Mouse (Mus musculus) ovary, adult 18-20 months (tissue): ENCODE data around the gene Sipa1l1.

Source experiments
- DNase-seq: peaks from one replicate; pipeline ENCODE4 v3.0.0; 2022; ENCODE audit warnings: low spot score, mixed read lengths

Sipa1l1 gene

DNA sequence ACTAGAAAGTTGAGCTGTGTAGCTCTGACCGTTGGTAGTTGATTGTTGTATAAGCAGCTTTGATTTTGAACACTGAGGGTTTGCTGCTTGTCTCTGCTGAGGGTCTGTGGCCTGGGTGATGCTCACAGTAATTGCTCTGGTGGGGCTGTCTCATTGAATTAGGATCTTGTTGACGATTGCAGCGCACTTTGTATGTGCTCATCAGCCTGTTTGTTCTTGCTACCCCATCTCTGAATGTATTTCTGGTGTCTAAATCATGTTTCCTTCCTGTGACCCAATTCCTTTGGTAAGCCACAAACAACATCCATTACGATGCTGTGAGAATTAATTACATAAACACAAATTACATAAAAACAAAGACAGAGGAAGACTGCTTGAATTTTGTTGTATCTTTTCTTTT, 39.5 kb downstream of the Sipa1l1 start:
- no peak for DNase-seq

- DNase-seq = no peak
These were observed 40.6 kb downstream of the Sipa1l1 start for GRCm38 (mm10) chr12:82209753-82210152.

DNA sequence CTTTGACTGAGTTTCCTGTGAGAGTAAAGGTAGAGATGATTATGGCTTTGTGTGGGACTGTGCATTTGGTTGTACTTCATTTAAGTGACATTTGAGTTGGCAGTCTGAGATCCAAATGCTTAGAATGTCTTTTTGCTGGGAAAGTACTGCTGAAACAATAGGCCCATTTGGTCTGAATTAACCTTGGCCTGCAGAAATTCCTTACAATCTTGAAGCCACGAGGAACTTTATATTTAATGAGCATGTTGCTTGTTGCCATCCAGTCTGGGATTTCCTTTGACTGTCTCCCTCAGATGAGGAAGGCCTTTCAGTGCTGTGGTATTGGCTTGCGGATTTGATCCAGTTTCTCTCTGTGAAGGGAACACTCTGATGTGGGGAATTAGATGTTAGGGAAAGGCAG, 43.9 kb downstream of the Sipa1l1 start:
- DNase-seq = no peak

- DNase-seq = no peak
These were observed 45.8 kb downstream of the Sipa1l1 start for GRCm38 (mm10) chr12:82214916-82215315.

DNA sequence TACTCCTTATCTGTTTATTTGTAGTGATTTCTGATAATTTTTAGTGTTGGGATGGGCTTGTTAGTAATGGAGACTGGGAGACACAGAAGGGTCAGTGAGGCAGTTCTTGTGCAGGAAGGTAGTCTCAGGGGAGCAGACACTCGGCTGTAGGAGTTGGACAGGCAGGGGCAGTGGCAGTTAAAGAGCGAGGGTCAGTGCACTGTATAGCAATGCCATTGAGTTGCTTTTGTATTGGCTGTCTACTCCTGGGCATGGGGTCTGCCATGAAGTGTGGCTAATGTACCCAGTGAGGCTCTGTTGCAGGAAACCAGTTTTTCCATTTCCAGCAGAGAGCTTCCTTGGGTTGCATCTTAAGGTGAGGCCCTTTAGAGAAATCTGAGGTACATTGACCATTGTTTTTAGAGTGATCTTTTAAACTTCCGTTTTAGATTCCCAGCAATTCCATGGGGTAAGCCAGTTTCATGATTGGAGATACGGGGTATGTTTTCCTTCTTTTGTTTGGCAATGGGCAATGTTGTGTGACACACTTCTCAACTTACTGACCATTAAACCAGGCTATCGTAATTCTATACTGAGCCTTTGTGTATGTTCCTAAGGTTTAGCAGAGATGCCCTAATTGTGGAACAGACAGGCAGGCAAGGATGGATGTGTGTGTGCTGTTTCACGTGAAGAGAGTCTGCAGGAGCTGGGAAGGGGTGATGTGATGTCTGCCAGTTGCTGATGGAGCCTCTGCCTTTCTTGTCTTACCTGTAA, 47.9 kb downstream of the Sipa1l1 start:
- DNase-seq = no peak

DNA sequence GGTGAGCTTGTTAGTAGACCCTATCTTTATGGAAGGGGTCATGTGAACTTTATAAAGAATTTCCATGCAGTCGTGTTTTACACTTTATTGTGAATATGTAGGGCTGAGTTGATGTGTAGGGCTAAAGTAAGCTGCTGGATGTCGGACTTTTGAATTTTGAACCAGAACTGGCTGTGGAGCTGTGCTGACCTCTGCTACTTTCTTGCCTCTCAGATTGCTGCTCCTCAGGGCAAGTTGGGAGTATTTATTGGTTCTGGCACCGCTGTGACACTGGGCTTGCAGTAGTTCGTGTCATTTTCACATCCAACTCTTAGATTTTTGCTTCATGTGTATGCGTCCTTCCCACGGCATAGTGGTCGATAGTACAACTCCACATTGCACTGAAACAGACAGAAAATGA, 49.1 kb downstream of the Sipa1l1 start:
- no peak for DNase-seq

- no peak for DNase-seq
These were observed 51.4 kb downstream of the Sipa1l1 start for GRCm38 (mm10) chr12:82220367-82221089.

DNA sequence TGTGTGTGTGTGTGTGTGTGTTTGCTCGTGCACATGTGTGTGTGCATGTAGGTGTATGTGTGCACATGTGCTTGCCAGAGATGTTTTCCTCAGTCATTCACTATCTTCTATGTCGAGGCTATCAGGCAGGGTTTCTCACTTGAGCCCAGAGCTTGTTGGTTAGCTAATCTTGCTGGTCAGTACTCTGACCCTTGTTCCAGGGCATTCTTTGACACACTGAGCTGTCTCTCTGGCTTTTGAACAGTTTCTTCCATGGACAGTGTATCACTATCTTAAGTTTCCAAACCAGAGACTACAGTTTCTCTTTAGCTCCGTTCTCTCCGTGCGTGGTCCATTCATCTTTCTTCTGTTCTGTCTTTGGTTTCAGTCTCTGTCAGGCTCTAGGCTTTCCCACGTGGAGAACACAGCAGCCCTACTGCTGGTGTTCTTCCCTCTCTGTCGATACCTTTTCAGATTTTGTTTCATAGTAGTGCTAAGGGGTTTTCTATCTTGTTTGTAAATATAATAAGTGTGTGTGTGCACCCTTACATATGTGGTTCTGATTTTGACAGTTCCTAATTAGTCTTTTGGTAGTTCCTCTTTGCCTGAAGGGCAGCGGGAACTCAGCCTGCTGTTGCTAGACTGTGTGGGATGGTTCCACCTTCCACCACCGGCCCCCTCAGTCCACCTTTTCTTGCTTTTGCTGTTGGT, 54.2 kb downstream of the Sipa1l1 start:
- no peak for DNase-seq

GRCm38 (mm10) chr12:82224848-82225247, 55.7 kb downstream of the Sipa1l1 start:
- no peak for DNase-seq

- no peak for DNase-seq
These were observed 56.2 kb downstream of the Sipa1l1 start for GRCm38 (mm10) chr12:82225278-82225677.

- no peak for DNase-seq
These were observed 56.7 kb downstream of the Sipa1l1 start for GRCm38 (mm10) chr12:82225751-82226228.

- DNase-seq = no peak
These were observed 57.4 kb downstream of the Sipa1l1 start for GRCm38 (mm10) chr12:82226311-82227066.

DNA sequence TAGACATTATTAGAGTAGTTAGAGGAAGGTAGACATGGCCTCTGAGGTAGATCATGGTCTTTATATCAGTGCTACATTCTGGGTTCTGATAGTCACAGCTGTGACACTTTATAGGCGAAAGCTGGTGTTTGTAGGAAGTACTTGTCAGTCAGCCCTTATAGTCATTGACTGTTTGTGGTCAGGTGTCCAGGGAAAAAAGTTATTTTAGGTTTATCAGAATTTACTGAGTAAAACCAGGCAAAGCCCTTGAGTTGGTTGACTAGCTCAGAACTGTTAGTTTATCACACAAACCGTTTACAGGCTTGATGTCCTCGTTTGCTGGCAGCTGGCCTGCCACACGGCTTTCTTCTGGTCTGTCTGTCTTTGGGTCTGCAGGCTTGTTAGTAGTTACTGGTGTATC, 61.0 kb downstream of the Sipa1l1 start:
- DNase-seq = no peak

DNA sequence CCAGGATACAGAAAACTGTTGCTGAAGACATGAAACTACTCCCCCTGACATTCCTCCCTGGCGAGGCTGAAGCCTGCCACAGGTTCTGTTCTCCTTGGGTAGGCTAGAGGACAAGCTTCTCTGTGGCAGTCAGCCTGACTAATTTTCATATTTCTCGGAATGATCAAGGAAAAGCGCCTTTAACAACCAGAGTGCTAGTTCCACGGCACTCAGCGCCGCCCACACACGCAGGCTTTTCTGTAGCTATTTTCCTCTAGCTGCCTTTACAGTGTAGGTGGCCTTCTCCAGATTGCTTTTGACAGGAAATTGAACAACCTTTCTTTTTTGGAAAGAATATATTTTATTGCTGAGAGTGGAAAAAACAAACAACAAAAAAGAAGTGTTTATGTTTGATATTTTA, 62.1 kb downstream of the Sipa1l1 start:
- DNase-seq = no peak

- DNase-seq = no peak
These were observed 64.1 kb downstream of the Sipa1l1 start for GRCm38 (mm10) chr12:82233177-82233576.

GRCm38 (mm10) chr12:82234463-82235223, 65.5 kb downstream of the Sipa1l1 start:
- no peak for DNase-seq

GRCm38 (mm10) chr12:82237095-82237494, 68.0 kb downstream of the Sipa1l1 start:
- DNase-seq = no peak

DNA sequence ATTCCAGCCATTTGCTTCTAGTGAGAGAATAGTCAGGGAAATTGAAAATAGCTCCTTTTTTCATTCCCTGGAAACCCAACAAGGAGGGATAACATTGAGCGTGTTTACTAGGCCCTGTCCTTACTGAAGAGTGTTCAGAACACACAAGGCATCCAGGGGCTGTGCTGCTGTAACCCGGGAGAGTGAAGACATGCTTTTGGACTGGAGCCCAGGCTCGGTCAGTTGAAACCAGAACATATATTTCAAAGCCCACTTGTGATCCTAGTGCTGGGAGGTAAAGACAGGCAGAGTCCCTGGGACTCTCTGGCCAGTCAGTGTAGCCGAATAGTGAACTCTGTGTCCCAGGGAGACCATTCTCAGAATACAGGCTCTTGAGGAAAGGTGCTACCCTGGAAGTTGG, 68.8 kb downstream of the Sipa1l1 start:
- DNase-seq = no peak

GRCm38 (mm10) chr12:82240674-82241073, 71.6 kb downstream of the Sipa1l1 start:
- DNase-seq = no peak

GRCm38 (mm10) chr12:82245219-82245618, 76.1 kb downstream of the Sipa1l1 start:
- DNase-seq = no peak

- no peak for DNase-seq
These were observed 77.3 kb downstream of the Sipa1l1 start for GRCm38 (mm10) chr12:82246422-82246821.
